Mouse (Mus musculus) CH12.LX (cell line): ENCODE measurements around the gene Med23.

Experiments
- CTCF ChIP-seq, 2 experiments: IDR thresholded peaks in 1 of 2; conservative IDR thresholded peaks in 1 of 2; 2 replicates each; pipeline ENCODE4 v1.5.1; 2011 to 2012; ENCODE audit warnings: low read depth in 2 of 2, low read length in 2 of 2, improper control_type of control experiment in 1 of 2, inconsistent platforms in 1 of 2, mild to moderate bottlenecking in 1 of 2, moderate library complexity in 1 of 2
- E2F4 ChIP-seq: IDR thresholded peaks from 2 replicates; pipeline ENCODE4 v1.6.1; 2011; ENCODE audit warnings: low read depth, low read length, improper control_type of control experiment; ENCODE audit not compliant: insufficient replicate concordance
- GABPA ChIP-seq: IDR thresholded peaks from 2 replicates; pipeline ENCODE4 v1.6.1; 2012; ENCODE audit warnings: low read depth, low read length, improper control_type of control experiment, inconsistent platforms; ENCODE audit not compliant: insufficient replicate concordance
- HCFC1 ChIP-seq: IDR thresholded peaks from 2 replicates; pipeline ENCODE4 v1.6.1; 2012; ENCODE audit warnings: low read depth, mild to moderate bottlenecking, inconsistent platforms, low read length, improper control_type of control experiment
- MAX ChIP-seq: IDR thresholded peaks from 2 replicates; pipeline ENCODE4 v1.6.1; 2011; ENCODE audit warnings: low read length, improper control_type of control experiment
- NELFE ChIP-seq: IDR thresholded peaks from 2 replicates; pipeline ENCODE4 v1.6.1; 2011; ENCODE audit warnings: low read depth, low read length, improper control_type of control experiment
- NRF1 ChIP-seq: IDR thresholded peaks from 2 replicates; pipeline ENCODE4 v1.6.1; 2014; ENCODE audit warnings: low read depth, mild to moderate bottlenecking, inconsistent platforms, low read length, improper control_type of control experiment, moderate library complexity
- POLR2A ChIP-seq: IDR thresholded peaks from 2 replicates; pipeline ENCODE4 v1.6.1; 2011; ENCODE audit warnings: low read depth, mild to moderate bottlenecking, improper control_type of control experiment, low read length
- UBTF ChIP-seq: IDR thresholded peaks from 2 replicates; pipeline ENCODE4 v1.6.1; 2012; ENCODE audit warnings: low read depth, mild to moderate bottlenecking, inconsistent platforms, low read length, improper control_type of control experiment, moderate library complexity
- ZMIZ1 ChIP-seq: IDR thresholded peaks from 2 replicates; pipeline ENCODE4 v1.6.1; 2012; ENCODE audit warnings: low read depth, mild to moderate bottlenecking, inconsistent platforms, low read length, improper control_type of control experiment

DNA sequence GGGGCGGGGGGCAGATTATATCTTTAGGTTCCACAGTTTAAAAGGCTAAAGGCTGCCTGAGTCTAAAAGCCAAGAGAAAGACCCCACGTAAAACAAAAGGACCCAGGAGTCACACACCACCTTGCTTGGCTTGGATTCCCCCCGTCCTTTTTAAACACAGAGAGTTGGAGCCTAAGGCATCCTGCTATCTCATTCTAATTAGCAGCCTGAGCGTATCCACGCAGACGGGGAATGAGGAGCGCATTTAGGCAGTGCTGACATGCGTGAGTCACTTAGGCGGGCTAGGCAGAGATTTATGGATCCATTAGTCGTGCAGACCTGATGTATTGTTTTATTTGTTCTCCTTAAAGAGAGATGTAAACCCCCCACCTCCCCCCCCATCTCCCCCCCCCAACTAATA is 56.6 kb downstream of the Med23 start:
- no peak for TF ChIP-seq ZMIZ1
- no peak for TF ChIP-seq UBTF
- no peak for TF ChIP-seq NELFE
- no peak for TF ChIP-seq CTCF (conservative IDR thresholded peaks at IDR 0.05 in 1 of 2, IDR thresholded peaks at IDR 0.05 in 1 of 2; ENCODE audit: low read depth in 2 of 2, low read length in 2 of 2)
- no peak for TF ChIP-seq HCFC1
- no peak for TF ChIP-seq NRF1
- TF ChIP-seq POLR2A, result no peak
- TF ChIP-seq MAX, result no peak
- no peak for TF ChIP-seq E2F4
- TF ChIP-seq GABPA, result no peak
